Mouse (Mus musculus) lung, postnatal 0 days (tissue): ENCODE results near the gene Pitpnb.

ENCODE experiments used
- CTCF ChIP-seq: IDR thresholded peaks from 2 replicates; pipeline ENCODE4 v1.5.1; 2016; ENCODE audit warnings: antibody characterized with exemption, mild to moderate bottlenecking
- EP300 ChIP-seq: IDR thresholded peaks from 2 replicates; pipeline ENCODE4 v1.6.1; 2016; ENCODE audit warnings: antibody characterized with exemption, mild to moderate bottlenecking, control low read depth

DNA sequence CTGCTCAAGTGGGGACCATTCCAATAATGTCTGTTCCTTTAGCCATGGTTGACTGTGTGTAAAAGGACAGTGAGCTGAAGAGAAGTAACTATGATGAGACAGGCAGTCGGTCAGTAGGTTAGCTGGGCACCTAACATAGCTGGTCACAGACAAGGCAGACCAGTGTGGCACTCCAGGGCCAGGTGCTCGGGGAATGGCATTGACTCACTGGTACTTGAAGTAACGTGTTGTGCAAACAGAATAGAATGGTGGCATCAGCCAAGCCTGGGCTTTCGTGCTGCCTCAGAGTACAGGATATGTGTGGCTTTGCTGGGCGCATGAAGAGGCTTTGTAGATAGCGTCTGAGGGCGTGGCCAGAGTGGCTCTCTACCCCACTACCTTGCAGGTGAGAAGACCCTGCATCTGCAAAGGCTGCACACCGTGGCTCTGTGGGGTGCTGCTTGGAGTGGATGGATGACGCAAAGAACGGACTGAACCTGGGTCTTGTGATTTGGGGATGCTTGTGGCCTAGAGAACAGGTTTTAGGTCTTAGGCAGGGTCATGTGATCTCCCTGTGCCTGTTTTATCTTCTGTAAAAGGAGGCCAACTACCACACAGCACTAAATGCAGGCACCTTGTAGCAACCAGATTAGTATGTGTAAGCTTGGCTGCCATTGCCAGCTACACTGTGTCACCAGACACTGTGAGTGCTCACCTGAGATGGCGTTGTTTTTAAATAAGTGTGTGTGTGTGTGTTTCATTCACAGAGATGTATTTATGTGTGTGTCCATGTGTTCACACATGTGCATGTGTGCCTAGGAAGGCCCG is 26.5 kb downstream of the Pitpnb start:
- TF ChIP-seq CTCF (no peak), EP300 (no peak)
